Mouse (Mus musculus): ENCODE measurements around the gene Prrc2b. TPM values are rescaled to one million over a fixed set of nuclear protein-coding genes. Genes with fewer than 3 reads are reported as not detected.

Prrc2b gene
- total and polyA plus RNA-seq, 2 experiments from 2014 or later: 19.5 to 66.5 TPM

- Histone ChIP-seq H3K4me3 (ENCODE audit: low read depth, low read length) (no peak overlapping the region), H3K27me3 (ENCODE audit: control insufficient read depth, insufficient read depth, low read length) (no peaks in the 10 kb centered on the region), H3K27ac (ENCODE audit: low read depth) (no peak overlapping the region), H3K9me3 (replicated peaks; ENCODE audit: control insufficient read depth, low read length) (no peaks in the 10 kb centered on the region), H3K9ac (replicated peaks; ENCODE audit: low read depth, low read length) (no peak overlapping the region), H3K36me3 (replicated peaks; ENCODE audit: control insufficient read depth, insufficient read depth, low read length) (no peaks in the 10 kb centered on the region), H3K4me1 (ENCODE audit: control insufficient read depth, insufficient read depth) (no peaks in the 10 kb centered on the region), H3K4me2 (ENCODE audit: low read depth, low read length) (no peak overlapping the region)
- 75% methylated on average over 5 of the region's 5 CpGs for WGBS
- ATAC-seq (ENCODE audit: insufficient read depth, low read depth) (no peak), DNase-seq (ENCODE audit: low spot score) (no peak)
- TF ChIP-seq CTCF (IDR thresholded peaks at IDR 0.05; ENCODE audit: low read depth): no peak
- no peak for TF ChIP-seq EP300 (IDR thresholded peaks at IDR 0.05; ENCODE audit: low read depth)
Measured at GRCm38 (mm10) chr2:32146617-32147162, 4.2 kb upstream of the Prrc2b start.

GRCm38 (mm10) chr2:32150135-32150534 lies 747 bp upstream of the Prrc2b start:
- Histone ChIP-seq H3K36me3 (replicated peaks; ENCODE audit: control insufficient read depth, insufficient read depth, low read length) (no peaks in the 10 kb centered on the region), H3K9me3 (replicated peaks; ENCODE audit: control insufficient read depth, low read length) (no peaks in the 10 kb centered on the region), H3K9ac (replicated peaks; ENCODE audit: low read depth, low read length) (no peak overlapping the region), H3K4me1 (ENCODE audit: control insufficient read depth, insufficient read depth) (peaks cover 27% of the 10 kb centered on the region), H3K4me3 (ENCODE audit: low read depth, low read length) (no peak overlapping the region), H3K4me2 (ENCODE audit: low read depth, low read length) (no peak overlapping the region), H3K27me3 (ENCODE audit: control insufficient read depth, insufficient read depth, low read length) (no peaks in the 10 kb centered on the region), H3K27ac (ENCODE audit: low read depth) (peak overlapping the region; percentile 97; the same call in 1 of the 2 replicates)
- DNase-seq (ENCODE audit: low spot score) (no peak), ATAC-seq (ENCODE audit: insufficient read depth, low read depth) (no peak)
- WGBS: 35% methylated on average over 1 of the region's 1 CpGs
- TF ChIP-seq CTCF (IDR thresholded peaks at IDR 0.05; ENCODE audit: low read depth): no peak
- no peak for TF ChIP-seq EP300 (IDR thresholded peaks at IDR 0.05; ENCODE audit: low read depth)

DNA sequence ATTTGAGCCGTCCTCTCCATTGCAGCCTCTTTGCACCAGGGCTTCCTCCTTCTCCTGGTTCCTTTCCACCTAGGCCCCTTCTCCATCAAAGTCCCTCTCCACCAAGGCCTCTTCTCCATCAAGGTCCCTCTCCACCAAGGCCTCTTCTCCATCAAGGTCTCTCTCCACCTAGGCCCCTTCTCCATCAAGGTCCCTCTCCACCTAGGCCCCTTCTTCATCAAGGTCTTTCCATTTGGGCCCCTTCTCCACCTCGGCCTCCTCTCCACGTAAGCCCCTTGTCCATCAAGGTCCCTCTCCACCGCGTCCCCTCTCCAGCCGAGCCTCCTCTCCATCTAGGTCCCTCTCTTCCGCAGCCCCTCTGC lies 339 bp upstream of the Prrc2b start:
- peak overlapping the region; percentile 73 for H3K4me2 ChIP-seq (ENCODE audit: low read depth, low read length)
- TF ChIP-seq EP300 (IDR thresholded peaks at IDR 0.05; ENCODE audit: low read depth): no peak
- no peak for TF ChIP-seq CTCF (IDR thresholded peaks at IDR 0.05; ENCODE audit: low read depth)
- DNase-seq (ENCODE audit: low spot score) (no peak), ATAC-seq (ENCODE audit: insufficient read depth, low read depth) (no peak)
- no peaks in the 10 kb centered on the region for H3K27me3 ChIP-seq (ENCODE audit: control insufficient read depth, insufficient read depth, low read length)
- no peaks in the 10 kb centered on the region for H3K36me3 ChIP-seq (replicated peaks; ENCODE audit: control insufficient read depth, insufficient read depth, low read length)
- WGBS: 8% methylated on average over 7 of the region's 7 CpGs
- peak overlapping the region; percentile 98 for H3K9ac ChIP-seq (replicated peaks; ENCODE audit: low read depth, low read length)
- peaks cover 31% of the 10 kb centered on the region for H3K4me1 ChIP-seq (ENCODE audit: control insufficient read depth, insufficient read depth)
- H3K27ac ChIP-seq (ENCODE audit: low read depth): peak overlapping the region; percentile 97
- H3K4me3 ChIP-seq (ENCODE audit: low read depth, low read length): peak overlapping the region; percentile 84
- no peaks in the 10 kb centered on the region for H3K9me3 ChIP-seq (replicated peaks; ENCODE audit: control insufficient read depth, low read length)

DNA sequence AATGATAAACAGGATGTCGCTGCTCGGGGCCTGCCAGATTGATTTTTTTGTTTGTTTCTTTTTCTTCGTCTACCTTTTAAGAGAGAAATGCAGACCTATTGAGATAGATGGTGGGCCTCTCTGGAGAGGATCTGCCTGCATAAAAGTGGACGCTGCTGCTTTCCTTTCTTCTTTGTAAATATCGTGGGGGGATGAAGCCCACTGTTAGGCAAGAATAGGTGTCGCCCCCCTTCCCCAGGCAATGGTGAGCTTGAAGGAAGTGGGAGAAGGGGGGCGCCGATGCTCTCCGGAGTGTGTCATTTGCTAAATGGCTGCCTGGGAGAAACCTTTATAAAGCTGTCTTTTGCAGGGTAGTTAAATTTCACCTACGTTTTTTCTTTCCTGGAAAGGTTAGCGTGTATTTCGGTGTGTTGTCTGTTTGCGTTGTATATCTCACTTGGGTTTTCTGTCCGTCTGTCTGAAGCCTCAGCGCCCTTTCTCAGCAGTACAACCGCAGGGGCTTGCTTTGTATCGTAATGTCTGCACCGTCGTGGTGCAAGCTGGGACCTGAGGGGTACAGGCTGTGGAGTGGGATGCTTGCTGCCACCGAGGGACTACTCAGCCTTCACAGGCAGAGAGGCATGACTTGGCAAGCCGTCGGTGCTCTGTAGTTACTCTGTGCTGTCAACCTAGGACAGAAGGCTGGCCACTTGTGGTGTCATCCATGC lies 931 bp downstream of the Prrc2b start:
- Histone ChIP-seq H3K4me2 (ENCODE audit: low read depth, low read length) (peak overlapping the region; percentile 73), H3K27ac (ENCODE audit: low read depth) (peak overlapping the region; percentile 97), H3K27me3 (ENCODE audit: control insufficient read depth, insufficient read depth, low read length) (no peaks in the 10 kb centered on the region), H3K36me3 (replicated peaks; ENCODE audit: control insufficient read depth, insufficient read depth, low read length) (no peaks in the 10 kb centered on the region), H3K9me3 (replicated peaks; ENCODE audit: control insufficient read depth, low read length) (no peaks in the 10 kb centered on the region), H3K9ac (replicated peaks; ENCODE audit: low read depth, low read length) (peak overlapping the region; percentile 98), H3K4me1 (ENCODE audit: control insufficient read depth, insufficient read depth) (peaks cover 44% of the 10 kb centered on the region), H3K4me3 (ENCODE audit: low read depth, low read length) (peak overlapping the region; percentile 84)
- no peak for DNase-seq (ENCODE audit: low spot score)
- under 1% methylated on average over 22 of the region's 22 CpGs for WGBS
- no peak for TF ChIP-seq EP300 (IDR thresholded peaks at IDR 0.05; ENCODE audit: low read depth)
- TF ChIP-seq CTCF (IDR thresholded peaks at IDR 0.05; ENCODE audit: low read depth): no peak
- ATAC-seq (ENCODE audit: insufficient read depth, low read depth): peak; percentile 22

DNA sequence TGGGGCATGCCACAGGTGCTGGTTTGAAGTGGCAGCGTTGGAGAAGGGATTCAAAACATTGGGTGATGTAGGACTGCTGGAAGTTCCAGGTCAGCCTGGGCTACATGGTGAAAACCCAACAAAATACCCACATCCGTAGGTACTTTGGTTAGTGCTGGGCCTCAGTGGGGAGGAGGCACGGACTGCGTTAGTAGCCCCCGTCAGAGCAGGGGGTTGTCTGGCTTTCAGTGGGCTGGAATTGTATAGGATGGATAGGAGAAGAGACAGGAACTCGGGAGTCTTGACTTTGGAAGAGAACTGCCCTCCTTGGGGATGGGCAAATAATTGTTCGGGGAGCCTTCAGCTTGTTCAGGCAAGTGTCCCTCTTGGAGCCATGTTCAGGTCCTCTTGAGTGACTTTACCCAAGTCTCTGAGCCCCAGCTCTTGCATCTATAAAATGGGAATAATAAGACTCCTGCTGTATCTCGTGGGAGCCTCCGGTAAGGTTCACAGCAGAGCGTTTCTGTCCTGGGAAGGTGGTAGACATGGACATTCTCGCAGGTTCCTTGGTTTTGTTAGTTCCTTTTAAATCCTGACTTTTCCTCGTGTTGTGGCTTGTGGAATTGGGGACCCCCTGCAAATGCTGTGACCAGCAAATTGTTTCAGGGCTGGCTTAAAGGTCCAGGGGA lies 1.6 kb downstream of the Prrc2b start:
- H3K9ac ChIP-seq (replicated peaks; ENCODE audit: low read depth, low read length): peak overlapping the region; percentile 98
- ATAC-seq (ENCODE audit: insufficient read depth, low read depth) (no peak), DNase-seq (ENCODE audit: low spot score) (no peak)
- peak overlapping the region; percentile 73 for H3K4me2 ChIP-seq (ENCODE audit: low read depth, low read length)
- H3K27ac ChIP-seq (ENCODE audit: low read depth): peak overlapping the region; percentile 97
- TF ChIP-seq CTCF (IDR thresholded peaks at IDR 0.05; ENCODE audit: low read depth) (no peak), EP300 (IDR thresholded peaks at IDR 0.05; ENCODE audit: low read depth) (no peak)
- no peaks in the 10 kb centered on the region for H3K36me3 ChIP-seq (replicated peaks; ENCODE audit: control insufficient read depth, insufficient read depth, low read length)
- no peaks in the 10 kb centered on the region for H3K9me3 ChIP-seq (replicated peaks; ENCODE audit: control insufficient read depth, low read length)
- 12% methylated on average over 12 of the region's 12 CpGs for WGBS
- H3K4me3 ChIP-seq (ENCODE audit: low read depth, low read length): peak overlapping the region; percentile 84
- H3K27me3 ChIP-seq (ENCODE audit: control insufficient read depth, insufficient read depth, low read length): no peaks in the 10 kb centered on the region
- H3K4me1 ChIP-seq (ENCODE audit: control insufficient read depth, insufficient read depth): peaks cover 48% of the 10 kb centered on the region
